Mouse (Mus musculus): ENCODE results near the gene Zfp704. TPM values are rescaled to one million over a fixed set of nuclear protein-coding genes. Genes with fewer than 3 reads are reported as not detected.
A peak's percentile ranks its signal among the peaks of the same experiment; 100 is the strongest.

Gene Zfp704
- polyA plus RNA-seq, 1 experiment from 2014 or later, result 12.9 TPM

DNA sequence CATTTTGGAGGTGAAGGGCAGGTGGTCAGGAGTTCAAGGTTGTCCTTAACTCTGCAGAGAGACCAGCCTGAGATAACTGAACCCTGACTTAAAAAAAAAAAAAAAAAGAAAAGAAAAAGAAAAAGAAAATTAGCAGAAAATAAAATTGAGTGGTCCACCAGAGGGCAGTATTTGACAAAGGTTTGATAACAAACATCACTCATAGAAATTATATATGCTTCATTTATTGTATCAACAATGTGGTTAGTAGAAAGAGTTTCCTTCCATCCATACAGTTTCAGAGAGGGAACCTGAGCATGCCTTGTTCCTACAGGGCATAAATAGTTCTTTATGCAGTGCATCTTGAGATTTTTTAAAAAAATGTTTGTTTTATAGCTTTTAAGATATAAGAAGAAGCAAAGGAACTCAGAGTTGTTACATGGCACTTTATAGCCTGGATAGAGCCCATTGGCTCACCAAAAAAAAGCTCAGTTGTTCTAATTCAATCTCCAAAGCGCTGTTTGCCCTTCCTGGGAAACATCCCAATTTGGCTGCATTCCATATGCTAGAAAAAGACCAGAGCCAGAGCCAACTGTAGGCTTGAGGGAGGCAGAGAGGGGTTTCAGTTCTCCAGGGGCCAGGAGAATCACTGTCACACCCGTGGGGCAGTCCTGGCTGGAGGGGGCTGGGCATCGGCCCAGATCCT is 209.5 kb downstream of the Zfp704 start:
- no peaks in the 10 kb centered on the region for H3K9me3 ChIP-seq
- H3K27ac ChIP-seq (replicated peaks), result 0 out of 2 replicates have a peak overlapping the region, but pooled peaks have one; percentile 35
- no peak overlapping the region for H3K4me2 ChIP-seq
- no peaks in the 10 kb centered on the region for H3K27me3 ChIP-seq
- H3K4me1 ChIP-seq (replicated peaks), result peaks cover 39% of the 10 kb centered on the region
- 40% methylated on average over 3 of the region's 3 CpGs for WGBS
- peak; percentile 74; the same call in 1 of the 2 replicates for ATAC-seq (ENCODE audit: low FRiP score, low read depth)
- H3K4me3 ChIP-seq, result no peak overlapping the region
- no peak overlapping the region for H3K9ac ChIP-seq
- no peaks in the 10 kb centered on the region for H3K36me3 ChIP-seq

DNA sequence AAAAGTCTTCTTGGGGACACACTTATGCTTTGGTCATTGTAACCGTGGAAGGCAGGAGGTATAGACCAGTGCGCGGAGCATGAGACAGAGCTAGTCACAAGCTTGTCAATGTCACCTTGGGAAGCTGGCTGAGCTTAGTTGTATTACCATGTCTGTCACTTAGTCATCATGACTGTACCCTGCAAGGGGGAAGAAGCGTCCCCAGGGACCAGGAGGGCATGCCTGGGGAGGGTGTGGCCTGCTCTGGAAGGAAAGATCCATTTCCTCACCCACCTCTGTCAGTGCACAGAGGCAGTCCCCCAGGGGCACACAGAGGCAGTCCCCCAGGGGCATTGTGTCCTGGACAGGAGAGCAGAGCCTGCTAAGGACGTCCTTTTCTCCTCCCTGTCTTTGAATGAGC is 211.6 kb downstream of the Zfp704 start:
- no peaks in the 10 kb centered on the region for H3K9me3 ChIP-seq
- no peak for ATAC-seq (ENCODE audit: low FRiP score, low read depth)
- WGBS, result 67% methylated on average over 5 of the region's 5 CpGs

More for the DNA sequence above, 211.6 kb downstream of the Zfp704 start:
- no peak overlapping the region for H3K27ac ChIP-seq (replicated peaks)
- H3K27me3 ChIP-seq, result no peaks in the 10 kb centered on the region
- no peaks in the 10 kb centered on the region for H3K36me3 ChIP-seq
- H3K9ac ChIP-seq, result no peak overlapping the region
- H3K4me3 ChIP-seq, result no peak overlapping the region
- H3K4me1 ChIP-seq (replicated peaks), result peaks cover 28% of the 10 kb centered on the region
- H3K4me2 ChIP-seq, result no peak overlapping the region
